Mouse (Mus musculus): ENCODE measurements at regions not wholly inside any gene's neighbourhood (a gene's known extent, or its start where the extent isn't known, plus 50 kb on each side); places are given as distances from the start of the nearest gene placed in this dataset.

DNA sequence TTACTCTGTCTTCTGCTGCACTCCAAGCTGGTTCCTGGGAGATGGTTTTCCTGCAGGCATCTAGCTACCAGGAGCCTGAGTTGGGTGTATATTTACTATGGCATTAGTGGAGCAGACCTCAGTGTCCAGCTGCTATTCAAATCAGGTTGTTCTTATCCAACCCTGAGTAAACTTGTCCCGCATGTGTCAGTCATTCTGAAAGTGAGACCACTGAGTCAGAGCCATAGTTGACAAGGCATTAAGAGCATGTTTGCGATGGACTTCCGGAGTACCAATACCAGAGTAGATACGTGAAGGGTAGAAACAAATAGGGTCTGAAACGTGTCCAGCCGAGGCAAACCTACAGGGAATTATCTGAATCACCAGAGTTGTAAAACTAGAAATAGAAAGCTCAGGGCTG, 520.6 kb downstream of the Defb40 start:
- TF ChIP-seq E2F4 (IDR thresholded peaks at IDR 0.05; ENCODE audit: insufficient read depth): no peak
- TF ChIP-seq USF1 (IDR thresholded peaks at IDR 0.05; ENCODE audit: low read depth): no peak
- TF ChIP-seq CEBPB (IDR thresholded peaks at IDR 0.05; ENCODE audit: insufficient read depth, poor library complexity, severe bottlenecking): no peak
- TF ChIP-seq MAX (IDR thresholded peaks at IDR 0.05; ENCODE audit: low read depth): no peak
- no peak for TF ChIP-seq POLR2AphosphoS2 (IDR thresholded peaks at IDR 0.05; ENCODE audit: insufficient read length, low read depth)
- TF ChIP-seq POLR2A (IDR thresholded peaks at IDR 0.05; ENCODE audit: insufficient read length, low read depth): no peak
- no peak overlapping the region for H3ac ChIP-seq (ENCODE audit: control insufficient read depth, insufficient read length)
- no peak overlapping the region for H3K4me2 ChIP-seq (ENCODE audit: low read depth)
- H3K79me2 ChIP-seq (ENCODE audit: control insufficient read depth, insufficient read depth): no peaks in the 10 kb centered on the region
- no peaks in the 10 kb centered on the region for H3K27me3 ChIP-seq (ENCODE audit: control insufficient read depth, insufficient read depth, insufficient read length)
- no peak overlapping the region for H3K4me3 ChIP-seq
- no peaks in the 10 kb centered on the region for H3K36me3 ChIP-seq (ENCODE audit: control insufficient read depth, insufficient read depth)

DNA sequence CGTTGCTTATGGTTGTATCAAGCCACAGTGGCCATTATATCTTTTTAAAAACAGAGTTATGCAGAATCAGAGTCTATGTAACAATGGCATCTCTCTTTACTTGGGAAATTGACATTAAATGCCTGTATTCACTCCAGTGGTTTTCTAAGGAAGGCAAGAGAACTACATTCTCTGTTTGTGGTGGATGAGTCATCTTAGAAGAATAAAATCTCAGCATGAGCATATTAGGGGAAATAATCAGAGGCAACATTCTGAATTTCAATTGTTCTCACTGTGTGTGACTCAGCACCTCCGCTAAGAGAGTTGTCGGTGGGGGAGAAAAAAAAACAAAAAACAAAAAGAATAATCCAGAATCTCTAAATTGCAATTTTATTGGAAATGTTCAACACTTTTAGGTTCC, 529.0 kb downstream of the Defb40 start:
- Histone ChIP-seq H3K79me2 (ENCODE audit: control insufficient read depth, insufficient read depth) (no peaks in the 10 kb centered on the region), H3K27me3 (ENCODE audit: control insufficient read depth, insufficient read depth, insufficient read length) (no peaks in the 10 kb centered on the region), H3K4me3 (no peak overlapping the region), H3K36me3 (ENCODE audit: control insufficient read depth, insufficient read depth) (no peaks in the 10 kb centered on the region), H3ac (ENCODE audit: control insufficient read depth, insufficient read length) (no peak overlapping the region), H3K4me2 (ENCODE audit: low read depth) (peak overlapping the region; percentile 50)
- no peak for TF ChIP-seq E2F4 (IDR thresholded peaks at IDR 0.05; ENCODE audit: insufficient read depth)
- no peak for TF ChIP-seq TCF12 (IDR thresholded peaks at IDR 0.05; ENCODE audit: insufficient read depth, poor library complexity, severe bottlenecking)

DNA sequence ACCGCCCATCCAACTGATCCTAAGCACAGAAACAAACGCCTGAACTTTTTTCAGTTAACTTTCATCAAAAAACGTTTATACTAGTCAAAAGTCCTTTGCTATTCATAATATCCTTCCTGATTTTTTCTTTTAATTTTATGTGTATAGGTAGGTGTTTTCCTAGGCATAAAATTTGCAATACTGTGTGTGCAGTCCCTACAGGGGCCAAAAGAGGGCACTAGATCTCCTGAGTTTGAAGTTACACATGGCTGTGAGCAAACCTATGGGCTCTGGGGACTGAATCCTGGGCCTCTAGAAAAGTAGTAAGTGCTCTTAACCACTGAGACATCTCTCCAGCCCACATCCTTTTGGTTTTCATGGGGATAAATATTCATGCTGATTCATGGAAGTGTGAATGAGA, 535.8 kb downstream of the Defb40 start:
- no peaks in the 10 kb centered on the region for H3K27me3 ChIP-seq (ENCODE audit: control insufficient read depth, insufficient read depth, insufficient read length)

DNA sequence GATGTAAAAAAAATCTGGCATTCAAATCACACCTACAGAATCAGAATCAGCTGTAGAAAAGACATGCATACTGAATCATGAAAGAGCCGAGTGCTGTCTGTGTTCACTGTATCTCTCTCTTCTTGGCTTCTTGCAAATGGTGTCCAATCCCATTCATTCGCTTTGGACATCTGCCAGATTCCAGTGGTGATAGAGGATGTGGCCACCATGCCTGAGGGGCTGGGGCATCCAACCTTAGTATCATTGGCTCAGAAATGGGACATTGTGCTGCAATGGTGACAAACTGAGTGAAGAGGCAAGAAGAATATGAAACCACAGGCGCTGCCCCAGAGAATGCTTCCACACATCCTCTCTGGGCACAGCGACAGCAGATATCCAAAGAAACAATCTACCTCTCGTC, 555.2 kb downstream of the Defb40 start:
- H3K4me2 ChIP-seq (ENCODE audit: low read depth): no peak overlapping the region
- H3K27me3 ChIP-seq (ENCODE audit: control insufficient read depth, insufficient read depth, insufficient read length): no peaks in the 10 kb centered on the region
- no peak overlapping the region for H3ac ChIP-seq (ENCODE audit: control insufficient read depth, insufficient read length)
- TF ChIP-seq TCF12 (IDR thresholded peaks at IDR 0.05; ENCODE audit: insufficient read depth, poor library complexity, severe bottlenecking): no peak
- TF ChIP-seq MAX (IDR thresholded peaks at IDR 0.05; ENCODE audit: low read depth): no peak
- no peak for TF ChIP-seq SRF (IDR thresholded peaks at IDR 0.05; ENCODE audit: control insufficient read depth, insufficient read length, low read depth)
- TF ChIP-seq E2F4 (IDR thresholded peaks at IDR 0.05; ENCODE audit: insufficient read depth): no peak
- TF ChIP-seq CEBPB (IDR thresholded peaks at IDR 0.05; ENCODE audit: insufficient read depth, poor library complexity, severe bottlenecking): no peak
- TF ChIP-seq POLR2A (IDR thresholded peaks at IDR 0.05; ENCODE audit: insufficient read length, low read depth): no peak
- no peak for TF ChIP-seq MYOG (IDR thresholded peaks at IDR 0.05; ENCODE audit: control insufficient read depth in 1 of 3, insufficient read depth in 1 of 3, insufficient read length in 2 of 3, low read depth in 2 of 3)
- TF ChIP-seq TCF3 (IDR thresholded peaks at IDR 0.05; ENCODE audit: insufficient read length, low read depth): no peak
- TF ChIP-seq POLR2AphosphoS2 (IDR thresholded peaks at IDR 0.05; ENCODE audit: insufficient read length, low read depth): no peak
- H3K79me2 ChIP-seq (ENCODE audit: control insufficient read depth, insufficient read depth): no peaks in the 10 kb centered on the region
- H3K4me3 ChIP-seq: no peak overlapping the region
- H3K36me3 ChIP-seq (ENCODE audit: control insufficient read depth, insufficient read depth): no peaks in the 10 kb centered on the region

More for the DNA sequence above, 535.8 kb downstream of the Defb40 start:
- Histone ChIP-seq H3K4me3 (no peak overlapping the region), H3ac (ENCODE audit: control insufficient read depth, insufficient read length) (no peak overlapping the region), H3K79me2 (ENCODE audit: control insufficient read depth, insufficient read depth) (no peaks in the 10 kb centered on the region), H3K36me3 (ENCODE audit: control insufficient read depth, insufficient read depth) (no peaks in the 10 kb centered on the region), H3K4me2 (ENCODE audit: low read depth) (no peak overlapping the region)
- TF ChIP-seq USF1 (IDR thresholded peaks at IDR 0.05; ENCODE audit: low read depth) (no peak), REST (IDR thresholded peaks at IDR 0.05; ENCODE audit: insufficient read depth, insufficient read length) (no peak), E2F4 (IDR thresholded peaks at IDR 0.05; ENCODE audit: insufficient read depth) (no peak), POLR2AphosphoS2 (IDR thresholded peaks at IDR 0.05; ENCODE audit: insufficient read length, low read depth) (no peak), SRF (IDR thresholded peaks at IDR 0.05; ENCODE audit: control insufficient read depth, insufficient read length, low read depth) (no peak), CEBPB (IDR thresholded peaks at IDR 0.05; ENCODE audit: insufficient read depth, poor library complexity, severe bottlenecking) (no peak), MAX (IDR thresholded peaks at IDR 0.05; ENCODE audit: low read depth) (no peak), MYOD1 (IDR thresholded peaks at IDR 0.05; ENCODE audit: control insufficient read depth in 1 of 3, insufficient read length in 2 of 3, low read depth in 2 of 3) (no peak), TCF3 (IDR thresholded peaks at IDR 0.05; ENCODE audit: insufficient read length, low read depth) (no peak)

DNA sequence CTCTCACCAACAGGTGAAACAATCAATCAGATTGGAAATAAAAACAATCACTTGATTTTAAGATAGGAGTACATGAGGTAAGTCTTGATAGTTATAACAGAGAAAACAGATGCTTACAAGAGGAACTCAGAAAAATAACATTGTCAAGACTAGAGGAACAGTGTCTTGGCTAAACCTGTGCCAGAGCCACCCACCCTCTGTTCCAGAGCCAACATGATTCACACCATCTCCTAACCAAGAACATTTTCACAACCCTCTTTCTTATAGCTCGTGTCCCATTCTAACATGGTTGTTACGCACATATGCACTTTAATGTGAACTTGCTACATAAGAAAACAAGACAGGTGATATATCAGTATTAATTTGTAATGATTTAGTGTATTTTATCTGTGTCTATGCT, 565.6 kb downstream of the Defb40 start:
- Histone ChIP-seq H3K36me3 (ENCODE audit: control insufficient read depth, insufficient read depth) (no peaks in the 10 kb centered on the region), H3K27me3 (ENCODE audit: control insufficient read depth, insufficient read depth, insufficient read length) (no peaks in the 10 kb centered on the region), H3ac (ENCODE audit: control insufficient read depth, insufficient read length) (no peak overlapping the region), H3K79me2 (ENCODE audit: control insufficient read depth, insufficient read depth) (no peaks in the 10 kb centered on the region), H3K4me3 (no peak overlapping the region), H3K4me2 (ENCODE audit: low read depth) (no peak overlapping the region)
- TF ChIP-seq SRF (IDR thresholded peaks at IDR 0.05; ENCODE audit: control insufficient read depth, insufficient read length, low read depth): no peak
- TF ChIP-seq MYOD1 (IDR thresholded peaks at IDR 0.05; ENCODE audit: control insufficient read depth in 1 of 3, insufficient read length in 2 of 3, low read depth in 2 of 3): no peak
- no peak for TF ChIP-seq TCF3 (IDR thresholded peaks at IDR 0.05; ENCODE audit: insufficient read length, low read depth)
- TF ChIP-seq REST (IDR thresholded peaks at IDR 0.05; ENCODE audit: insufficient read depth, insufficient read length): no peak
- TF ChIP-seq USF1 (IDR thresholded peaks at IDR 0.05; ENCODE audit: low read depth): no peak
- no peak for TF ChIP-seq POLR2AphosphoS2 (IDR thresholded peaks at IDR 0.05; ENCODE audit: insufficient read length, low read depth)
- TF ChIP-seq POLR2A (IDR thresholded peaks at IDR 0.05; ENCODE audit: insufficient read length, low read depth): no peak
- no peak for TF ChIP-seq TCF12 (IDR thresholded peaks at IDR 0.05; ENCODE audit: insufficient read depth, poor library complexity, severe bottlenecking)
- no peak for TF ChIP-seq MAX (IDR thresholded peaks at IDR 0.05; ENCODE audit: low read depth)
- TF ChIP-seq CEBPB (IDR thresholded peaks at IDR 0.05; ENCODE audit: insufficient read depth, poor library complexity, severe bottlenecking): no peak
- TF ChIP-seq E2F4 (IDR thresholded peaks at IDR 0.05; ENCODE audit: insufficient read depth): no peak
